Mouse (Mus musculus): ENCODE measurements around the gene Ruvbl2.

Ruvbl2 gene

DNA sequence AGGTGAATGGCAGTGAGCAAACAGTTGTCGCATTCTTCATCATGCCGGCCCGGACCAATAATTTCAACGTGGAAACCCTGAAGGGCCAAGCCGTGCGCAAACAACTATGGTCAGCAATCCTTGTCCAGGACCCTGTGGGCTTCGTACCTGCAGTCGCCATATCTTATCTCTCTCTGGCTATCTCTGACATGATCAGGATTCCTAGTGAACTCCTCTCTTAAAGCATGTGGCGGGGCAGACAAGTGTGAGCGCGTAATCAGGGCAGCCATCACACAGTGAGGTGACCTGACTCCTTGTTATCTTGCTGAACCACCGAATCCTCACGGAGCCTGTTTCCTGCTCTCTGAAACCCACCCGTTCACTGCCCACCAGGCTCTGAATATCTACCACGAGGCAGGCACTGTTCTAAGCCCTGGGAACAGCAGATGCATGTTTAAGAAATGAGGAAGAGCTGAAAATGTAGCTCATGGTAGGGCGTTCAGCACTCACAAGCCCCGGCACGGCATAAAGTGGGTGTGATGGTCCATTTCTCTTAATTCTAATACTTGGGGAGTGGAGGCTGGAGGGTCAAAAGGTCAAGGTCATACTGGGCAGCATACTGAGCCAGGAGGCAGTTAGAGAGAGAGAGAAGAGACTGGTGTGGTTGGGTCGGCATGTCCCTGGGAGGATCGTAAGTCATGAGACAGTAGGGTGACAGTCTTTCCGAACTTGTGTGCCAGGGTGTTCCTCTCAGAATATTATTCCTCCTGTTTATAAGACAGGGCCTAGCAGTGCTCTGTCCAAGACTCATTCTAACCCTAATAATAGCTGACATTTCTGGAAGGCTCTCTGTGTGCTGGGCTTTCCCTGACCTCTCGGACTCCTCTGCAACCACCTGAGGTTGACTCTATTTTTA lies 5.9 kb upstream of the Ruvbl2 start:
- in situ Hi-C loops (cut with MboI; ENCODE audit: low pct_unique_long_range_greater_than_20kb in 1 of 2, low sequenced_read_pairs in 2 of 2, unreplicated experiment in 1 of 2): no loop called here

DNA sequence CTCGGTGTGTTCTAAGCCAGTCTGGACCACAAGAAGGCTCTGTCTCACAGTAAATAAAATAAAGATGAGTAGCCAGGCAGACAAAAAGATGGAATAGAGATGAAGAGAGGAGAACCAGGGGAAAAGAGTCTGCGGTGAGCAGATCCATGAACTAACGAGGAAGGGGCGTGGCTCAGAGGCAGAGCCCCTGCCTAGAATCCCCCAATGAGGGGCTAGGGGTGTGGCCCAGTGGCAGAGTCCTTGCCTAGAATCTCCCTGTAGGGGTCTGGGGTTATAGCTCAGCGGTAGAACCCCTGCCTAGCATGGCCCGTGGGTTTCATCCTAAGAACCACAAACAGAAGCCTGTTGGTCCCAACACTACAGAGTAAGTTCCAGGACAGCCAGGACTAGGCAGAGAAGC lies 850 bp downstream of the Ruvbl2 start:
- in situ Hi-C loops (cut with MboI; ENCODE audit: low pct_unique_long_range_greater_than_20kb in 1 of 2, low sequenced_read_pairs in 2 of 2, unreplicated experiment in 1 of 2): no loop called here

DNA sequence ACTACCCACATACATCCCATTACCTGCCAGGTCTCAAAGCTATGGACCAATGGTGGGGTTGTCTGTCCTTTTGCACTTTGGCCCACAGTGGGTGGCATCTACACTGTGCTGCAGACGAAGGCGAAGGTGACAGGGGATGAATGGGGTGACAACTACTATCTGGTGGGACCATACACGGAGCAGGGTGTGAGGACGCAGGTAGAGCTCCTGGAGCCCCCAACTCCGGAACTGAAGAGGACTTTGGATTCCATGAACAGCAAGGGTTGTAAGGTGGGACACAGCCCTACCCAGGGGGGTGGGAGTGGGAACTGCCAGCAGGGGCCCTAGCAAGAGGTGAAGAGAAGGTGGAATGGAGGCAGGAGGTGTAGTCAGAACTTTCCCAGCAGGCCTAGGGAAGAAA lies 1.5 kb downstream of the Ruvbl2 start:
- in situ Hi-C loops (cut with MboI; ENCODE audit: low pct_unique_long_range_greater_than_20kb in 1 of 2, low sequenced_read_pairs in 2 of 2, unreplicated experiment in 1 of 2): no loop called here

DNA sequence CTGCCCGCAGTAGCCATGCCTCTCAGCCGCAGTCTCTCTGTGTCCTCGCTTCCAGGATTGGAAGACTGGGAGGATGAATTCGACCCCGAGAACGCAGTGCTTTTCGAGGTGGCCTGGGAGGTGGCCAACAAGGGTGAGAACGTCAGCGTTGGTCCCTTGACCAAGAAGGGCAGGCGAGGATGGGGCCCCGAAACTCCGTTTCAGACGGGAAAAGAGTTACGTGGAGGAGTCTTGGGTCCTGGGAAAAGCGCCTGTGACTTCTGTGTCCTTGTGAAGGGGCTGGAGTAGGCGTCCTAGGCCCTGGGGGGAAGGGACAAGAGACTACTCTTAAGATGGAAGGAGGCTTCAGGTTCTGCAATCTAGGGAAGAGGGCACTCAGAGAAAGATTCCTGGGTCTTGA lies 2.9 kb downstream of the Ruvbl2 start:
- in situ Hi-C loops (cut with MboI; ENCODE audit: low pct_unique_long_range_greater_than_20kb in 1 of 2, low sequenced_read_pairs in 2 of 2, unreplicated experiment in 1 of 2): no loop called here

DNA sequence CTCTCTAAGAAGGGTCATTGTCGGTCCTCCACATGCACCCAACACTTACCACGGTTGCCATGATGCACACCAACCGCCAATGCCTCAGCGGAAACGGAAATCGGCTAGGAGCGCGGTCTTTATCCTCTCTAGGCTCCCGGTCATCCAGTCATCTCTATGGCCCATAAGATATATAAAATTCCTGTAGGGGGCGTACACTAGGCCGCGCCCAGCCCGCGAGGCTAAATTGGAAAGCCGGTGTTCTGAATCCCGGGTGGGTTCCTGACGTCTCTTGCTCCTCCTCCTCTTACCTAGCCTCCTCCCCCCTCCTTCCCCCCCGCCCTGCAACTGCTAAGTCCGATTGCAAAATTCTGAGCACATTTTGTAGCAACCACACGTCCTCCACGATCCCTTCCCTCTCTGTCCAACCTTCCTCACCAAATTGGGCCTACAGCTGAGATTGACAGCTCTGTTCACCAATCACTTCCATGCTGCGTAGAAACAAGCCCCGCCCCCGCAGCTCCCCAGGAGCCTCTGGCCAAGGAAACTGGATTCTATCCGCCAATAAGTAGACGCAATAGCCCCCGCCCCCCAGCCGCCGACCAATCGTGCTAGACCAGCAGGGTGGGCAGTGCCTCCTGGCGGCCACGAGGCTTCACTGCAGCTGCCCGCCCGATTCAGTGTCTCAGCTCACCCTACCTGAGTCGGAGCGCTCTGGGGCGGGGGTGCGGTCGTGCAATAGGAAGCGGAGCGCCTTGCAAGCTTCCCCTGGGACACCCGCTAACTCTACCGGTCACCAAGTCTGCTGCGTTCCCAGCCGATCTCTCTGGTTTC lies 3.5 kb downstream of the Ruvbl2 start, which contains the start of gene Gys1:
Gene Gys1 (plus strand): TSS at position 642 of the 813 bp plus-strand sequence.
- in situ Hi-C loops (cut with MboI; ENCODE audit: low pct_unique_long_range_greater_than_20kb in 1 of 2, low sequenced_read_pairs in 2 of 2, unreplicated experiment in 1 of 2): no loop called here

DNA sequence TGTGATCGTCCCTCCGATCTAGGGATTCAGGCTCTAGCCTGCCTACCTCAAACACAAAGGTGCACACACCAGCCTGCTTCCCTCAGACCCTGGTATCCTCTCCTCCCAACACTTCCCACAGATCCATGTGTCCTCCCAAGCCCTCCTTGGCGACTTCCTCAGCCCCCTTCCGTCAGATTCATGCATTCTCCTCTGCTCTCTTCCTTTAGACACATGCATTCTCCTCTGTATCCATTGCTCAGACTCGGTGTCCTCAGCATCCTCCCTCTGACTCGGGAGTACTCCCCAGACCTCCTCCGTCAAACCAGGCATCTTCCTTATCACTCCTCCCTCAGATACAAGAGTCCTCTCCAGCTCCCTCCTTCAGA lies 4.1 kb downstream of the Ruvbl2 start:
- in situ Hi-C loops (cut with MboI; ENCODE audit: low pct_unique_long_range_greater_than_20kb in 1 of 2, low sequenced_read_pairs in 2 of 2, unreplicated experiment in 1 of 2): no loop called here

DNA sequence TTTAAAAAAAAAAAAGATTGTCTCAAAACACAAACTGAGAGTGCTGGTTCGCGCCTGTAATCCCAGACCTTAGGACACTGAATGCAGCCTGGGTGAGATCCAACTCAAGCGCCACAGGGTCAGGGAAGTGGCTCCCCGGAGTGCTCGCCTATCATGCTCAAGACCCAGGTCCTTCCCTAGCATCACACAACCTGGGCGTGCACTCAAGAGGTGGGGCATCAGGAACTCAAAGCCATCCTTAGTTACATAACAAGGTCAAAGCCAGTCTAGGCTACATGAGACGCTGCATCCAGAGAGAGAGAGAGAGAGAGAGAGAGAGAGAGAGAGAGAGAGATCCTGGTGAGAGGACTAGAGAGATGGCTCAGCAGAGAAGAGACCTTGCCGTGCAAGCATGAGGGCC lies 11.3 kb downstream of the Ruvbl2 start:
- in situ Hi-C loops (cut with MboI; ENCODE audit: low pct_unique_long_range_greater_than_20kb in 1 of 2, low sequenced_read_pairs in 2 of 2, unreplicated experiment in 1 of 2): no loop called here

DNA sequence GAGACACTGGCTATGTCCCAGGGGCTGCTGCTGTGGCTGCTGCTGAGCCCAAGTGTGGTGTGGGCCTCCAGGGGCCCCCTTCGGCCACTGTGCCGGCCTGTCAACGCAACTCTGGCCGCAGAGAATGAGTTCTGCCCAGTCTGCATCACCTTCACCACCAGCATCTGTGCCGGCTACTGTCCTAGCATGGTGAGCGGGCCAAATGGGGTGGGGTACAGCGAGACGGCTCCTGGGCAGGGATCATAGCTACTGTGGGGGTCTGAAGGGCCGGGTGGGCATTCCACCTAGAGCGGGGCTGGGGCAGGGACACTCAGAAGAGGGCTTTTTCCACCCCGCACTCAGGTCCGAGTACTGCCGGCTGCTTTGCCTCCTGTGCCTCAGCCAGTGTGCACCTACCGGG lies 16.7 kb downstream of the Ruvbl2 start:
- in situ Hi-C loops (cut with MboI; ENCODE audit: low pct_unique_long_range_greater_than_20kb in 1 of 2, low sequenced_read_pairs in 2 of 2, unreplicated experiment in 1 of 2): no loop called here

DNA sequence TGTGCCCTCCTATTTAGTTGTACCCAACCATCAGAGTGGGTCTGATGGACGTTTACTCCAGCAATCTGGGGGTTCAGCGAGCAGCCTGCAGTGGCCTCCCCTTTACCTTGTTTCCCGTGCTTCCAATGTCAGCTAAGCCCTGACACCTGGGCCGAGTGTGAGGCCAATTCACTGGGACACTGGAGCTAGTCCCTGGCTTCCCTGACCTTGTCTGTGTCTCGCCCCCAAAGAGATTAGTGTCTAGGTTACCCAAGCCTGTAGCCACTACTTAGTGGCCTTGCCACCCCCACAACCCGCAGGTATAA lies 17.3 kb downstream of the Ruvbl2 start, which contains the start of gene Lhb:
Gene Lhb (plus strand): TSS at position 206 of the 305 bp plus-strand sequence.
- in situ Hi-C loops (cut with MboI; ENCODE audit: low pct_unique_long_range_greater_than_20kb in 1 of 2, low sequenced_read_pairs in 2 of 2, unreplicated experiment in 1 of 2): no loop called here

DNA sequence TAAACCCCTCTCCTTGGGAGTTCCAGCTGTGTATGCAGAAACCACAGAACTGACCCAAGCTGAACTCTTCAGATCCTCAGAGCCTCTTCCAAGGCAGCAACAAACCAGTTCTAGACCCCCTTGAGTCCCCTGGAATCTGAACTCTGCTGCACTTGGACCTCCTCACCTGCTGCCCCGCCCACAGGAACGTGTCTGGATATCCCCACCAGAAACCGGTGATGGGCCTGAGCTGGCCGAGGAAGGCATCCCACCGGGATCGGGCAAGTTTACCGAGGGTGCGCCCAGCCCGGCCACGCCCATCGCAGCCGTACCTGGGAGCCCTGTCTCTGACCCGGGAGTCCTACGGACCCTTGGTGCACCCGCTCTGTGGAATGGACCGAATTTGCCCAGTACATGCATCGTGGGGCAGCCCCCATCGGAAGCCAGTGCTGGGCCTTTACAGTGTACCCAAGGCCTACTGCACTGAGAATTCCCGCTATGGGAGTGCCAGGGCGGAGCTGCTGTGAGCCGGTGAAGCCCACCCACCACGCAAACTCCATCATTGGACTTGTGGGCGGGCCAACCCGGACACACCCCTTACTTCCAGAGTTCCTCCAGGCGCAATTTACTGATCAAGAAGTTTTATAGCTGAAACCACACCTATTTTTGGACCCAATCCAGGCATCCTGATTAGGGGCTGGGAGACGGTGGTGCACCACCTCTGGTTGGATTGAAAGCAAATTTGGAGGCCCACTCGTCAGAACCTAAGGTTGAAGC lies 17.9 kb downstream of the Ruvbl2 start:
- in situ Hi-C loops (cut with MboI; ENCODE audit: low pct_unique_long_range_greater_than_20kb in 1 of 2, low sequenced_read_pairs in 2 of 2, unreplicated experiment in 1 of 2): no loop called here

DNA sequence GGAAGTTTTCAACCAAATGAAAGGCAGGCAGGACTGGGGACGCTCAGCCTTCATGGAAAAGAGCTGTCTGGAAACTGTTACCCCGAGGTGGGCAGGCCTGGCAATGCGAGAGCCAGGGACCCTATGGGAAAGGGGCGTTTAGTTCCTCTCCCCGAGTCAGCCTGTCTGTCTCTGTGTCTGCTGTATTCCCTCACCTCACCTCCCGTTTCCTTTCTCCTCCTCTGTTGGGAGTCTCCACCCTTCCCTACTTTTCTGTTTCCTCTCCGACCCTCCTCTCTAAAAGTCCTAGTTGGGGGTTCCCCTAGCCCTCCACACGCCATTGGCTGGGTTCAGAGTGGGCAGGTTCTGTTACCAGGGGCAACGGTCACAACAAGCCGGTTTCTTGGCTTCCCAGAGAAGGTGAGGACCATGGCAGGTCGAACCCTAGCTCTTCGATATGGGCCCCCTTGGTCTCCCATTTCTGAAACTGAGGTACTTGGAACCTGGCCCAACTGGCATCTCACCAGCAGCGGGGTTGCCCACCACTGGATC lies 19.9 kb downstream of the Ruvbl2 start:
- in situ Hi-C loops (cut with MboI; ENCODE audit: low pct_unique_long_range_greater_than_20kb in 1 of 2, low sequenced_read_pairs in 2 of 2, unreplicated experiment in 1 of 2): no loop called here

DNA sequence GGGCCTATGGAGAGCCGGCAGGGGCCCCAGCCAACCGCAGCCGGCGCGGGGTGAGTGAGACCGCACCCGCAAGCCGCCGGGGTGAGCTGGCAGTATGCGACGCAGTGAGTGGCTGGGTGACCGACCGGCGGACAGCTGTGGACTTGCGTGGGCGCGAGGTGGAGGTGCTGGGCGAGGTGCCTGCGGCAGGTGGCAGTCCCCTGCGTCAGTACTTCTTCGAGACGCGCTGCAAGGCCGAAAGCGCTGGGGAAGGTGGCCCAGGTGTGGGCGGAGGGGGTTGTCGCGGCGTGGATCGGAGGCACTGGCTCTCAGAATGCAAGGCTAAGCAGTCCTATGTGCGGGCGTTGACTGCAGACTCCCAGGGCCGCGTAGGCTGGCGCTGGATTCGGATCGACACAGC lies 22.3 kb downstream of the Ruvbl2 start:
- in situ Hi-C loops (cut with MboI; ENCODE audit: low pct_unique_long_range_greater_than_20kb in 1 of 2, low sequenced_read_pairs in 2 of 2, unreplicated experiment in 1 of 2): no loop called here

DNA sequence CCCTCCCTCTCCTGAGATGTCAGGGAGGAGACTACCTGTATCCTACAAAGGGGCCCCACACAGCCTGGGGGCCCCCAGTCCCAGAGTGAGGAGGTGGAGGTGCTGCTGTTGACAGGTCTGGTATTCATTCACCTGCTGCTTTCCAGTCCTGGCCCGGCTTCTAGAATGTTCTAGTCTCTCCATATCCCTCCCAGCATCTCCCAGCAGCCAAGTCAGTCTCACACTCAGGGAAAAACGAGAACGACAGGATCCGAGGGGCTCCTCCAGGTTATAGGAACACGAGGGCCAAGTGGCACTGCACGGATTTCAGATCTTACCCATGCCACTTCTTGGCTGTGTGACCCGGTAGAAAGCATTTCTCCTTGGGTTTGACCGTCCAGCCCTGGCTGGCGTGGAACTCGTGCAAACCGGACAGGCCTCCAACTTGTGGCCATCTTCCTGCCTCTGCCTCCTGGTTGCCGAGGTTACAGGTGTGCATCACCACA lies 23.1 kb downstream of the Ruvbl2 start:
- in situ Hi-C loops (cut with MboI; ENCODE audit: low pct_unique_long_range_greater_than_20kb in 1 of 2, low sequenced_read_pairs in 2 of 2, unreplicated experiment in 1 of 2): no loop called here

DNA sequence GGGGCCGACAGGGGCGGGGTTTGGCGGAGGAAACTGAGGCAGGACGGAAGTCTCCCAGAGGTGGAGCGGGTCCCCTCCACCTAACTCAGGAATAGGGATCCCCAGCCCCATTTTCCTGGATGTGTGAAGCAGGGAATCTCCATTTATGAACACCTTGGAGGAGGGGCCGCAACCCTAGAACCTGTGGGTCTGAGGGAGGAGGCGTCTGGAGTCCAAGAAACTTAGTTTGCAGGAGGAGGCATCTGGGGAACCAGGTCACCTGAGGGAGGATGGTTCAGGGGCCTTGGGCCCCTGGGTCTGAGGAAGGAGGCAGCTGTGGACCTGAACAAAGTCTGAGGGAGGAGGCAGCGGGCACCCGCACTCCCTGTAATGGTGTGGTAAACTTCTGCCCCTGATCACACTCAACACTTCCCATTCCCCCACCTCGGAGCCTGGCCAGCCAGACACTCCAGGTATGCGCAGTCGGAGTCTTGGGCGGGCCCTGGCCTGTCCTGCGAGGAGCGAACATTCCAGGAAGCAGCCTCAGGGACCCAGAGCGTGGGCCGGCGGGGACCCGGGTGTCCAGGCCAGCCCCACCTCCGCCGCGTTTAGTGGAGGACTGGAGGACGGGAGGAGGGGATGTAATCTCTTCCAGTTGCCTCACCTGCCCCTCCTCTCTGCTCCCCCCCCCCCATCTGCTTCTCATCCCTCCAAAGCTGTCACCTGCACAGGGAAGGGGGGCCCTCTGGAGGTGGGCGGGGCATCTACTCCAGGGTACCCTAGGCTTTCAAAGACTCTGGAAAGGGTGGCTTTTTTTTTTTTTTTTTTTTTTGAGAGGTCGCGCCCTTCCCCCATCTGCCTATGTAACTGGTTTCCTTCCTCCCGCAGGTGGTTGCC lies 23.8 kb downstream of the Ruvbl2 start:
- in situ Hi-C loops (cut with MboI; ENCODE audit: low pct_unique_long_range_greater_than_20kb in 1 of 2, low sequenced_read_pairs in 2 of 2, unreplicated experiment in 1 of 2): no loop called here

DNA sequence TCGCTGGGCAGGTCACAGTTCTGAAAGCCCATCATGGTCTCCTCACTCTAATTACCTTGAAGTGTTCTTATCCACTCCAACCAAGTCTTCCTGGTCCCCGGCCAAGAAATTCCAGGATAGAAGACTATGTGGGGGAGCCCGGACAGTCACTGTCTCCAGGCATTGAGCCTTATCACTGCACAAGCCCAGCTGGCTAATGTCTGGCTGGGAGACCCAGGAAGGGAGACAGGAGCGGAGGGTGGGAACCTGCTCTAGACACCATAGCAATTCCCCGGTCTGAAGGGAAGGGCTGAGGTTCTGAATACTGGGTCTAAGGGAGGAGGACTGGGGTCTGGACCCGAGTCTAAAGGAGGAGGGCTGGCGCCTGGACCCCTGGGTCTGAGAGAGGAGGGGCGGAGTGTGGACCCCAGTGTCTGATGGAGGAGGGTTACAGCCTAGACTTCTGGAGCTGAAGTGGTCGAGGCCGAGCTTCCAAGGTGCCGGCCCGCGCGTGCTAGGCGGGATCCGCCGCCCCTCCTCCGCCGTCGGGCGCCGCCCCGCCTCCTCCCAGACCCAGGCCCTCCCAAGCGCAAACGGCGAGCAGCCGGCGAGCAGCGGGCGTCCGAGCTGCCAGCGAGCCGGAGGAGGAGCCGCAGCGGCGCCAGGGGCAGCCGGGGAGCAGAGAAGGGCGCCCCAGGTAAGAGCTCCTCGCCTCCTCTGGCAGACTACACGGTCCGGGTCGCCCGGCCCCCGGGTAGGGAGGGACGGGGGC lies 24.6 kb downstream of the Ruvbl2 start, which contains the start of gene Ntf5:
Gene Ntf5 (plus strand): TSS at position 583 of the 751 bp plus-strand sequence.
- in situ Hi-C loops (cut with MboI; ENCODE audit: low pct_unique_long_range_greater_than_20kb in 1 of 2, low sequenced_read_pairs in 2 of 2, unreplicated experiment in 1 of 2): no loop called here

DNA sequence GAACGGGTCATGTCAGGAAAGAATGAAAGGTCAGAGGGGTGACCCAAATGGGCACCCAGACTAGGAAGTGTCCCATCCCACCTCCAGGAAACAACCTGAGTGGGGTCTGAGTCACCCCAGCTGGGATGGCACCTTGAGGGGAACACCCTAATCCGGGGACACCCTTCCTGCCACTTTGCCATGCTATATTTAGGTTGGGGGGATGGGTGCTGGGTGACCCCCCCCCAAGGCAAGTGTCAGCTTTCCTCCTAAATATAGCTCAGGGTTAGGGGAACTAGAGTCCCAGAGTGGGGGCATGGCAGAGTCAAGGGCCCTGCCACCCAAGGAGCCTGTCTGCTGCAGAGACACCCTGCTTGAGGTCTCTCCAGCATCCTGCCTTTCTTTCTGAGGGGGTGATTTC lies 25.5 kb downstream of the Ruvbl2 start:
- in situ Hi-C loops (cut with MboI; ENCODE audit: low pct_unique_long_range_greater_than_20kb in 1 of 2, low sequenced_read_pairs in 2 of 2, unreplicated experiment in 1 of 2): no loop called here

DNA sequence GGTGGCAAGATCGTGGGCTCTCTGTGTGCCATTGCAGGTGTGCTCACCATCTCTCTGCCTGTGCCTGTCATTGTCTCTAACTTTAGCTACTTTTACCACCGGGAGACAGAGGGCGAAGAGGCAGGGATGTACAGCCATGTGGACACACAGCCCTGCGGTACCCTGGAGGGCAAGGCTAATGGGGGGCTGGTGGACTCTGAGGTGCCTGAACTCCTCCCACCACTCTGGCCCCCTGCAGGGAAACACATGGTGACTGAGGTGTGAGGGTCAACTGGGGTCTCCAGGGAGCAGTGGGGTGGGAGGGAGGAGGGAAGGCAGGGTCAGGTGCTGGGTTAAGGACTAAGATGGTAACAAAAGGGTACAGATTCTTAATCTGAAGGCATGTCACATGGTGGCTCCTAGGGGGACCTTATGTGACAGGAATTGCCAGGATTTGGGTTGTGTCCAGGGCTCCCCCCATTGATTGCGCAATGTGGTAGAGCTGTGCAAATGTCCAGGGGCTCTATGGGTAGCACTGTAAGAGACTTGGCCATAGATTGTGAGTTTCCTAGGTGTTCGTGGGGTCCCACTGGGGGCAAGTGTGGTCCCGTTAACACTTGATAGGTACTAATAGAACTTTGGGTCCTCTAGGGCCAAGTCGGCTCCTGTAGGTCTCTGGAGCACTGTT lies 28.3 kb downstream of the Ruvbl2 start:
- in situ Hi-C loops (cut with MboI; ENCODE audit: low pct_unique_long_range_greater_than_20kb in 1 of 2, low sequenced_read_pairs in 2 of 2, unreplicated experiment in 1 of 2): no loop called here
